Mouse (Mus musculus): ENCODE measurements around the gene Nxn. TPM values are rescaled to one million over a fixed set of nuclear protein-coding genes. Genes with fewer than 3 reads are reported as not detected.

Nxn gene
- total and polyA plus RNA-seq, 3 experiments = 52.8 to 54.3 (median 53.0) TPM

GRCm38 (mm10) chr11:76311224-76312000 lies 87.5 kb downstream of the Nxn start:
- H3K9me3 ChIP-seq (replicated peaks; ENCODE audit: insufficient read depth, low read length) = no peaks in the 10 kb centered on the region
- H3K27me3 ChIP-seq (ENCODE audit: control insufficient read depth in 1 of 2, insufficient read depth in 2 of 2, low read length in 2 of 2) = no peaks in the 10 kb centered on the region
- peaks cover 15 to 38% of the 10 kb centered on the region in 2 experiments for H3K4me1 ChIP-seq (ENCODE audit: control insufficient read depth in 1 of 2, insufficient read depth in 2 of 2, low read length in 2 of 2)
- H3K9ac ChIP-seq (ENCODE audit: control insufficient read depth, low read depth, low read length, poor library complexity, severe bottlenecking) = no peak overlapping the region
- TF ChIP-seq MYB (IDR thresholded peaks at IDR 0.05; ENCODE audit: low read depth, low read length) = no peak
- TF ChIP-seq SIN3A (IDR thresholded peaks at IDR 0.05; ENCODE audit: low read length) = no peak
- no peak for TF ChIP-seq EP300 (IDR thresholded peaks at IDR 0.05; ENCODE audit: low read depth in 1 of 2, low read length in 2 of 2)
- no peak for TF ChIP-seq MAZ (IDR thresholded peaks at IDR 0.05; ENCODE audit: low read depth, low read length)
- TF ChIP-seq POLR2AphosphoS5 (IDR thresholded peaks at IDR 0.05; ENCODE audit: borderline replicate concordance, low read depth, low read length) = no peak
- TF ChIP-seq RCOR1 (IDR thresholded peaks at IDR 0.05; ENCODE audit: low read depth, low read length) = no peak
- TF ChIP-seq MYC (IDR thresholded peaks at IDR 0.05; ENCODE audit: low read depth, low read length) = no peak
- no peak for TF ChIP-seq TBP (IDR thresholded peaks at IDR 0.05; ENCODE audit: low read depth, low read length)
- H3K36me3 ChIP-seq (ENCODE audit: control insufficient read depth in 1 of 2, insufficient read depth in 2 of 2, low read length in 2 of 2) = peaks cover 0 to 28% of the 10 kb centered on the region in 2 experiments; a peak in 2 of 4 replicates
- H3K27ac ChIP-seq (ENCODE audit: control insufficient read depth, low read depth, low read length) = no peak overlapping the region
- DNase-seq (ENCODE audit: low read depth, low spot score) = no peak
- no peaks in the 10 kb centered on the region for H3K79me2 ChIP-seq (ENCODE audit: control insufficient read depth, insufficient read depth, low read length, poor library complexity)
- no peak overlapping the region for H3K4me3 ChIP-seq (ENCODE audit: control insufficient read depth in 1 of 2, insufficient read depth in 1 of 2, low read depth in 2 of 2, low read length in 2 of 2)

DNA sequence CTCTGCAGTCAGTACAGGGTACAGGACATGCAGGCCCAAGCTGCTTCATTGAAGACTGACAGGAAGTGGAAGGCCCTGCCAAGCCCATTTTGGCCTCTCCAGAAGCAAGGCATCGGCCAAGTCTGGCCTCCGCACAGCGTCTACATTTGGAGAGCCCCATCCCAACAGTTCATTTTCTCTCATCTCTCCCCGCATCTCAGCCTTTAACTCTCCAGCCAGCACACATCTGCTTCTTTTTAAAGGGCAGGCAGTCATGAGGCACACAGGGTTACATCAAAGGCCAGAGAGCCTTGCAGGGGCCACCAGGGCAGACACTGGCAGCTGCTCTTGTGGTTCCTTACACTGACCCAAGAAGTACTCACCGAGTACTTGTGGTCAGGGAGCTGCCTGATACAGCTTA lies 89.1 kb downstream of the Nxn start:
- peaks cover 0 to 26% of the 10 kb centered on the region in 2 experiments; a peak in 2 of 4 replicates for H3K36me3 ChIP-seq (ENCODE audit: control insufficient read depth in 1 of 2, insufficient read depth in 2 of 2, low read length in 2 of 2)
- H3K27me3 ChIP-seq (ENCODE audit: control insufficient read depth in 1 of 2, insufficient read depth in 2 of 2, low read length in 2 of 2) = no peaks in the 10 kb centered on the region
- TF ChIP-seq GATA1 (IDR thresholded peaks at IDR 0.05; ENCODE audit: low read depth, low read length) (no peak), POLR2A (IDR thresholded peaks at IDR 0.05; ENCODE audit: control insufficient read depth in 1 of 2, insufficient read depth in 1 of 2, low read depth in 1 of 2, low read length in 2 of 2, poor library complexity in 1 of 2) (no peak), BHLHE40 (IDR thresholded peaks at IDR 0.05; ENCODE audit: borderline replicate concordance, low read depth, low read length) (no peak), SMC3 (IDR thresholded peaks at IDR 0.05; ENCODE audit: low read depth, low read length) (no peak), HCFC1 (IDR thresholded peaks at IDR 0.05; ENCODE audit: low read depth, low read length) (no peak), ZMIZ1 (IDR thresholded peaks at IDR 0.05; ENCODE audit: low read depth, low read length) (no peak), CTCF (IDR thresholded peaks at IDR 0.05 in 2 of 3, conservative IDR thresholded peaks at IDR 0.05 in 1 of 3; ENCODE audit: control insufficient read depth in 1 of 3, insufficient read depth in 1 of 3, low read depth in 2 of 3, low read length in 3 of 3, poor library complexity in 1 of 3, severe bottlenecking in 1 of 3) (no peak), POLR2AphosphoS2 (IDR thresholded peaks at IDR 0.05; ENCODE audit: low read length) (no peak), MYB (IDR thresholded peaks at IDR 0.05; ENCODE audit: low read depth, low read length) (no peak), MEF2A (IDR thresholded peaks at IDR 0.05; ENCODE audit: extremely low read depth, insufficient replicate concordance, low read depth, low read length, poor library complexity, severe bottlenecking) (no peak), TBP (IDR thresholded peaks at IDR 0.05; ENCODE audit: low read depth, low read length) (no peak), NRF1 (IDR thresholded peaks at IDR 0.05; ENCODE audit: insufficient read depth, low read depth, low read length, poor library complexity, severe bottlenecking) (no peak), ZKSCAN1 (IDR thresholded peaks at IDR 0.05; ENCODE audit: low read depth, low read length) (no peak), RCOR1 (IDR thresholded peaks at IDR 0.05; ENCODE audit: low read depth, low read length) (no peak), MAFK (IDR thresholded peaks at IDR 0.05; ENCODE audit: borderline replicate concordance, low read depth, low read length) (no peak)
- H3K9ac ChIP-seq (ENCODE audit: control insufficient read depth, low read depth, low read length, poor library complexity, severe bottlenecking) = no peak overlapping the region
- peaks cover 13 to 32% of the 10 kb centered on the region in 2 experiments for H3K4me1 ChIP-seq (ENCODE audit: control insufficient read depth in 1 of 2, insufficient read depth in 2 of 2, low read length in 2 of 2)
- no peak for DNase-seq (ENCODE audit: low read depth, low spot score)
- H3K27ac ChIP-seq (ENCODE audit: control insufficient read depth, low read depth, low read length) = no peak overlapping the region
- H3K79me2 ChIP-seq (ENCODE audit: control insufficient read depth, insufficient read depth, low read length, poor library complexity) = no peaks in the 10 kb centered on the region
- no peak overlapping the region for H3K4me3 ChIP-seq (ENCODE audit: control insufficient read depth in 1 of 2, insufficient read depth in 1 of 2, low read depth in 2 of 2, low read length in 2 of 2)
- H3K9me3 ChIP-seq (replicated peaks; ENCODE audit: insufficient read depth, low read length) = no peaks in the 10 kb centered on the region
